Mouse (Mus musculus) heart, embryonic 14.5 days (tissue): ENCODE data around the gene Pip4k2c. TPM values are rescaled to one million over a fixed set of nuclear protein-coding genes. Genes with fewer than 3 reads are reported as not detected.

ENCODE experiments used
- ATAC-seq: fragments of 200-750 bp; cut with Nextera tagmentation; 2 replicates; pipeline ENCODE4 v1.8.0; 2017; ENCODE audit warnings: low read depth, moderate TSS enrichment; ENCODE audit not compliant: insufficient number of reproducible peaks, insufficient read depth, low FRiP score
- H3K27ac ChIP-seq, 2 experiments: fragments of 200-500 bp in 1 of 2; fragments of 300-500 bp in 1 of 2; sonication (generic) in 1 of 2; replicated peaks in 1 of 2; 2 replicates each; pipeline ENCODE4 v1.5.1; 2012 to 2014; ENCODE audit warnings: low read depth in 2 of 2, low read length in 2 of 2, control low read depth in 1 of 2, mild to moderate bottlenecking in 1 of 2, mixed read lengths in 1 of 2; ENCODE audit not compliant: control insufficient read depth in 1 of 2, insufficient read depth in 1 of 2
- H3K27me3 ChIP-seq: fragments of 300-500 bp; sonication (generic); 2 replicates; pipeline ENCODE4 v1.6.1; 2014; ENCODE audit warnings: mild to moderate bottlenecking, low read length, control low read depth; ENCODE audit not compliant: control insufficient read depth, insufficient read depth
- H3K36me3 ChIP-seq: fragments of 300-500 bp; sonication (generic); 2 replicates; pipeline ENCODE4 v1.6.1; 2014; ENCODE audit warnings: mild to moderate bottlenecking, control low read depth, low read length, mixed read lengths; ENCODE audit not compliant: control insufficient read depth, insufficient read depth
- H3K4me1 ChIP-seq, 2 experiments: fragments of 200-500 bp in 1 of 2; fragments of 300-500 bp in 1 of 2; sonication (generic) in 1 of 2; 2 replicates each; pipeline ENCODE4 v1.6.1; 2012 to 2014; ENCODE audit warnings: low read length in 2 of 2, control low read depth in 1 of 2, mixed read lengths in 1 of 2; ENCODE audit not compliant: control insufficient read depth in 2 of 2, insufficient read depth in 2 of 2
- H3K4me2 ChIP-seq: fragments of 300-500 bp; sonication (generic); 2 replicates; pipeline ENCODE4 v1.6.1; 2014; ENCODE audit warnings: mild to moderate bottlenecking, low read length
- H3K4me3 ChIP-seq, 2 experiments: fragments of 200-500 bp in 1 of 2; fragments of 300-500 bp in 1 of 2; sonication (generic) in 1 of 2; 2 replicates each; pipeline ENCODE4 v1.5.1; 2012 to 2014; ENCODE audit warnings: low read length in 2 of 2, mild to moderate bottlenecking in 2 of 2, control low read depth in 1 of 2, low read depth in 1 of 2, moderate library complexity in 1 of 2; ENCODE audit not compliant: control insufficient read depth in 1 of 2, insufficient read depth in 1 of 2
- H3K9ac ChIP-seq: fragments of 300-500 bp; sonication (generic); 2 replicates; pipeline ENCODE4 v1.6.1; 2014; ENCODE audit warnings: mild to moderate bottlenecking, low read length
- H3K9me3 ChIP-seq: fragments of 300-500 bp; sonication (generic); 2 replicates; pipeline ENCODE4 v1.6.1; 2016; ENCODE audit warnings: low read length, control low read depth; ENCODE audit not compliant: control insufficient read depth
- WGBS: fragments of 180-500 bp; shearing (Covaris S2); extraction: QIAGEN DNeasy Blood & Tissue Kit; methylation state at CpG from one replicate; pipeline ENCODE4 v1.1.7; 2014; 5-methylcytosine and 5-hydroxymethylcytosine counted together
- polyA plus RNA-seq: library from polyadenylated mRNA; unstranded; fragments of >200 nt; fragmentation: Nextera tagmentation; extraction: Ambion mirVana; gene quantifications from 2 replicates; pipeline ENCODE4 v1.2.1, GENCODE M21; 2014

The Pip4k2c gene
- 17.6 and 22.8 TPM in 2 replicates for polyA plus RNA-seq

- WGBS = under 1% methylated on average over 46 of the region's 47 CpGs
- peak within 1 kb of the TSS; percentile 10 to 57; a peak in 2 of 4 replicates for H3K27ac ChIP-seq
- peak within 1 kb of the TSS; percentile 95 for H3K4me2 ChIP-seq
- peaks cover 22% of the 10 kb centered on the region for H3K36me3 ChIP-seq
- peak; percentile 94 for ATAC-seq
- peak within 1 kb of the TSS; percentile 65 to 95 for H3K4me3 ChIP-seq
- H3K4me1 ChIP-seq = peaks cover 12 to 16% of the 10 kb centered on the region in 2 experiments
- H3K9ac ChIP-seq = peak within 1 kb of the TSS; percentile 88
- no peaks in the 10 kb centered on the region for H3K27me3 ChIP-seq
- H3K9me3 ChIP-seq = no peaks in the 10 kb centered on the region
Observed at GRCm38 (mm10) chr10:127211414-127211854, at the start of gene Pip4k2c. Pip4k2c (minus strand) TSS chr10:127211585.

- no peak overlapping the region for H3K27ac ChIP-seq
- WGBS = 71% methylated on average over 8 of the region's 8 CpGs
- no peaks in the 10 kb centered on the region for H3K9me3 ChIP-seq
- H3K36me3 ChIP-seq = no peaks in the 10 kb centered on the region
- no peak for ATAC-seq
- no peak overlapping the region for H3K4me3 ChIP-seq
- no peak overlapping the region for H3K9ac ChIP-seq
- peaks cover 6 to 7% of the 10 kb centered on the region in 2 experiments; a peak in 2 of 4 replicates for H3K4me1 ChIP-seq
- no peak overlapping the region for H3K4me2 ChIP-seq
- H3K27me3 ChIP-seq = peaks cover 25% of the 10 kb centered on the region
Observed at GRCm38 (mm10) chr10:127258489-127258888, 47.1 kb upstream of the Pip4k2c start.

DNA sequence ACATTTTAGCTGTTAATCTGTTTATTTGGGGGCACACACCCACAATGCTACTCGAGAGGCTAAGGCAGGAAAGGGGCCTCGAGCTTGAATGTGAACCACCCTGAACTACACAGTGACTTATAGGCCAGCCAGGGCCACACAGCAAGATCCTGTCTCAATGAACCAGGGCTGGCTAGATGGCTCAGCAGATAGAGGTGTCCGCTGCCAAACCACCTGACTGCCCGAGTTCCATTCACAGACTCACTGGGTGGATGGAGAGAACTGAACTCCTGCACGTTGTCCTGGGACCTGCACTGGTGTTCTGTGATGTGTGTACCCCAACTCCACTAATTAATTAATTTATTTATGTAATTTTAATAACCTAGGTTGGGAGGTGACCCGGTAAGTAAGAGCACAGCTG lies 46.4 kb upstream of the Pip4k2c start:
- no peak overlapping the region for H3K27ac ChIP-seq
- peaks cover 4 to 5% of the 10 kb centered on the region in 2 experiments; a peak in 2 of 4 replicates for H3K4me1 ChIP-seq
- peaks cover 20% of the 10 kb centered on the region for H3K27me3 ChIP-seq
- no peaks in the 10 kb centered on the region for H3K36me3 ChIP-seq
- no peaks in the 10 kb centered on the region for H3K9me3 ChIP-seq
- 76% methylated on average over 6 of the region's 6 CpGs for WGBS
- ATAC-seq = no peak
- H3K4me3 ChIP-seq = no peak overlapping the region
- no peak overlapping the region for H3K9ac ChIP-seq
- H3K4me2 ChIP-seq = no peak overlapping the region

- ATAC-seq = peak; percentile 82
- Histone ChIP-seq H3K27ac (no peak overlapping the region), H3K4me3 (no peak overlapping the region), H3K9me3 (no peaks in the 10 kb centered on the region), H3K9ac (no peak overlapping the region), H3K27me3 (no peaks in the 10 kb centered on the region), H3K36me3 (no peaks in the 10 kb centered on the region), H3K4me1 (no peaks in the 10 kb centered on the region), H3K4me2 (no peak overlapping the region)
- 19% methylated on average over 14 of the region's 14 CpGs for WGBS
Observed at GRCm38 (mm10) chr10:127255625-127256345, 44.4 kb upstream of the Pip4k2c start.

- Histone ChIP-seq H3K4me1 (no peaks in the 10 kb centered on the region), H3K4me2 (no peak overlapping the region), H3K27ac (no peak overlapping the region), H3K36me3 (no peaks in the 10 kb centered on the region), H3K4me3 (no peak overlapping the region), H3K9ac (no peak overlapping the region), H3K27me3 (no peaks in the 10 kb centered on the region), H3K9me3 (no peaks in the 10 kb centered on the region)
- ATAC-seq = no peak
- WGBS = 73% methylated on average over 5 of the region's 5 CpGs
Observed at GRCm38 (mm10) chr10:127250810-127251209, 39.4 kb upstream of the Pip4k2c start.

GRCm38 (mm10) chr10:127238241-127238824 lies 26.9 kb upstream of the Pip4k2c start:
- no peak overlapping the region for H3K27ac ChIP-seq
- H3K9ac ChIP-seq = no peak overlapping the region
- no peak for ATAC-seq
- 0 out of 2 replicates have a peak overlapping the region, but pooled peaks have one; percentile 21 for H3K4me2 ChIP-seq
- H3K27me3 ChIP-seq = peaks cover 30% of the 10 kb centered on the region
- WGBS = 58% methylated on average over 18 of the region's 18 CpGs
- no peaks in the 10 kb centered on the region for H3K36me3 ChIP-seq
- H3K4me1 ChIP-seq = no peaks in the 10 kb centered on the region
- no peaks in the 10 kb centered on the region for H3K9me3 ChIP-seq
- no peak overlapping the region for H3K4me3 ChIP-seq

DNA sequence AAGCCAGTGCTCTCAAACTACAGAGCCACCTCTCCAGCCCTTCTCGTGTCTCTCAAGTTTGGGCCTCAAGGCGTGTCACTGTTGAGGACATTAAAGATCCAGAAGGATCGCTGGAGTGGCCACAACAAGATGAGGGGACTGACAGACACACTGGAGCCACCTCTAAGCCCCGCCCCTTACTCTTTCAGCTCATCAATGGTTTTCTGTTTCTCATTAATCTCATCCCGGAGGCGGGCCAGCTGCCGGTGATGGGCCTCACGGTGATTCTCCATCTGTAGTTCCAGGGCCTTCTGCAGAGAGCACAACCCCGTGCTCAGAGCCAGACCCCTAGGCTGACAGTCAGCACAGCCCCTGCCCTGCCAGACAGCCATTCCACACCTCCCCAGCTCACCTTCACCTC lies 25.2 kb upstream of the Pip4k2c start:
- H3K4me3 ChIP-seq = no peak overlapping the region
- H3K27me3 ChIP-seq = peaks cover 30% of the 10 kb centered on the region
- no peaks in the 10 kb centered on the region for H3K9me3 ChIP-seq
- no peaks in the 10 kb centered on the region for H3K4me1 ChIP-seq
- no peak overlapping the region for H3K4me2 ChIP-seq
- no peak overlapping the region for H3K9ac ChIP-seq
- H3K36me3 ChIP-seq = no peaks in the 10 kb centered on the region
- ATAC-seq = no peak
- no peak overlapping the region for H3K27ac ChIP-seq
- 58% methylated on average over 9 of the region's 9 CpGs for WGBS
